Mouse (Mus musculus): ENCODE data around the gene Lrig3.

Lrig3 gene

DNA sequence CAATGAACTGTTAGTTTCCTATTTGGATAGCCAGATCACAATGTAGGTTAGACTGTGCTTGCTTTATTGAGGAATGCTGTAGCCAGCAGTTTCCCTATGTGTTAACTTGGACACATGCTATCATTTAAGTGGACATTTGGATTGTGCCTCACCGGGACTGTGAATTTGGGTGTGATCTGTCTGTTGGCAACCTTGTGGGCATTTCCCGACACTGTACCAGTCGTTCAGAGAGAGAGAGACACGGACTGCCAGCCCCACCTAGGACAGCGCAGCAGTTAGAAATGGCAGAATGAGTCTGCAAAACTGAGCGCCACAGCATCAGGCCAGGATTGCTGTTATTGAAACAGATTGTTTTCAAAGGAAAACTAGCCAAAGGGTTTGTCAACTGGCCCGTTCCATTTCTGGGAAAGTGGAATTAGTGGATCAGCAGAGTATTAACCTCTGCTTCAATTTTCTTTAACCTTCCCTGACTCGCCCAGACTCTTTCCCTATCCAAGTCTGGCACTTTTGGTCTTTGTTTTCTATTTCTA, 35.0 kb downstream of the Lrig3 start:
- DNase-seq (ENCODE audit: low read depth, low spot score) = no peak

- DNase-seq (ENCODE audit: low read depth, low spot score) = no peak
Observed at GRCm38 (mm10) chr10:126002081-126002755, 36.2 kb downstream of the Lrig3 start.

DNA sequence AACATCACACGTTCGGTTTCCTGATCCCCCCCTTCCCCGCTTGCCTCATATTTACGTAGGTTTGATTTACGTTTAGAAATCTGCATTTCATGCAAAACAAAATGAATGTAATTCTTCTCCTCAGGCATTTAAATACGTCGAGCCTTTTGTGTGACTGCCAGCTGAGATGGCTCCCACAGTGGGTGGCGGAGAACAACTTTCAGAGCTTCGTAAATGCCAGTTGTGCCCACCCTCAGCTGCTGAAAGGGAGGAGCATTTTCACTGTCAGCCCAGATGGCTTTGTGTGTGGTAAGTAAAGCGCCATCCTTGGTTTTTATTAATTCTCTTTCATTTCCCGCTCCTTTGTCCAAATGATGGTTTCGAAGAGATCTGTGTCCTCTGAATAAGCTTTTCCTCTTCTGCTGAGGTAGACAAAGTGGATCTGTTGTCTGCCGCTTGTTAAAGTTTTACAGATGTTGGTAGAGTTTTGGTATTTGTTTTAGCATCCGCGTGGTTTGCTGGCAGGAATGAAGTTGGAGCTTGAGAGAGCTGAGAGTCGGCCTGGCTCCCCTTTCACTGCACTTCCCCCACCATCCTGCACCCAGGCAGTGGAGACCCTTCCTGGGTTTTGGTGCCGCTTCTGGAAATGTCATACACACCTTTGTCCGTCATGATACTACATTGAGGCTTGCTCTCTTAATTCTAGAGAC, 37.0 kb downstream of the Lrig3 start:
- DNase-seq (ENCODE audit: low read depth, low spot score) = peak; percentile 74

- no peak for DNase-seq (ENCODE audit: low read depth, low spot score)
Observed at GRCm38 (mm10) chr10:126003857-126004256, 37.9 kb downstream of the Lrig3 start.

DNA sequence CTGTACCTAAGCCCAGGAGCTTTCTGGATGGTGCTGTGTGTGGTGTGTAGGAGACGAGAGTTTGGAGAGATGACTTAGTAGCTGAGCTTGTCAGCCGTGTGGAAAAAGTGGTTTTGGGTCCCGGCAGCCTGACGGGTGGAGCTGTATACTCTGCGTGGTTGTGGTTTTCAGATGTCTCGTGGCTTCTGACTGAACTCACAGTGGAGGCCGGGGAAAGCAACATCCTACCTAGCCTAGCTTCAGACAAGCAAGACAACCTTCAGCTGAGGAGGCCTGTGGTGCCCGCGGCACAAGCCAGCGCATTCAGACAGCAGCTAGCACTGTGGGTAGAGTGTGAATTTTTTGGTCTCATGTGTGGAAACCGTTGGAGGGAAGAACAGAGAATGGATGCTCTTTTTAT, 47.7 kb downstream of the Lrig3 start:
- peak; percentile 65 for DNase-seq (ENCODE audit: low read depth, low spot score)

DNA sequence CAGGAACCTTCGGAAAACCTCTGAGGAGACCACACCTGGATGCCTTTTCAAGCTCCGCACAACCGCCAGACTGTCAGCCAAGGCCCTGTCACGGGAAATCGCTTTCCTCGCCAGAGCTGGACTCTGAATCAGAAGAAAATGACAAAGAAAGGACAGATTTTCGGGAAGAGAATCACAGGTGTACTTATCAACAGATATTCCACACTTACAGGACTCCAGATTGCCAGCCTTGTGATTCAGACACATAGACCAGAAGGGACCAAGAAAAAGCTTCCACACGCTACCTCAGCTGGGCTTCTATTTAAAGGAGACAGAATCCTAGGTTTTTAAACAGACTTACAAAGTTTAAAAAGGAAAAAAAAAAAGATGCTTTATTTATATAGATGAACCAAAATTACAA, 48.7 kb downstream of the Lrig3 start:
- peak; percentile 61 for DNase-seq (ENCODE audit: low read depth, low spot score)

DNA sequence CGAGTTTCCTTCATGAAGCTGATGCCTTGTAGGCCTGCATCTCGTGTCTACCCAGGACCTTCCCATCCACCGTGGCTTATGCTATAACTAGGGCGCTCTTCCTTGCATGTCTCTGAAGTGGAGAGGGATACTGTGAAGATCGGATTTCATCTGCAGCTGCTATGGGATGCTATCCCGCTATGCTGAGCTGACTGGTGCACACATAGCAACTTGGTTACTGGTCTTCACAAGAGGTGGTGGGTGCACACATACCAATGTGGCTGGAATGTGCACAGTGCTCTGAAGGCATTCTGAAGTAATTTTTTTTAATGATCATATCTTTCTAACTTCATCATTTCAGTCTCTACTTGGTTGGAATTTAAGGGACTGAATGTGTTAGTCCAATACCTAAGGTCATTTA, 49.7 kb downstream of the Lrig3 start:
- DNase-seq (ENCODE audit: low read depth, low spot score) = peak; percentile 6

GRCm38 (mm10) chr10:126019350-126019991, 53.5 kb downstream of the Lrig3 start:
- DNase-seq (ENCODE audit: low read depth, low spot score) = no peak

- no peak for DNase-seq (ENCODE audit: low read depth, low spot score)
Observed at GRCm38 (mm10) chr10:126028574-126029440, 62.8 kb downstream of the Lrig3 start.

DNA sequence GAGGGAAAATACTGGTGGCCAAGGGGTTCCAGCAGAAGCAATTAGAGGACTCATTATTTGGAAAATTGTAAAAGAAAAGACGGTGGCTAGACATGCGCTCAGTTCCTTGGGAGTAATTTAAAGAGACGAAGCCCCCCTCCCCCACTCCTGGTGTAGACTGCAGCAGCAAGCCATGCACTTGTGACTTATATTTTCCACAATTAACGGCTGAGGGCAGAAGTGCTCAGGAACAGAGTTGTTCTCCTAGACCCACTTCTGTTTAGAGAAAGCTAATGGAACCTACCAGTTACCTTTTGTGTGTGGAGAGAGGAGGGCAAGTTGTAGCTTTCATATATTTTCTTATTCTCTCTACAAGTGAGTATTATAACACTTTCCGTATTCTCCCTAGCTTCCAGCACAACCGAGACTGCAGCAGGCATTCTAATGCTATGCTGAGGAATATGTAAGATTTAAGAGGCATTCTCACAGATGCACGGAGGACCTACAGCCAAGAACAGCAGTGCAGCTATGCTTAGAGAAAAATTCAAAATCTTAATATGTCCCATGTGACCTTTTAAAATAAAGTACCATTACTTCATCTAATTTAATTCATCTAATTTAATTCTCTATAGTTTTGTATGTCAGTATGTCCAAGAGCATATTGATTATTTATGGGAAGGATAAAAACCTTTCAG, 63.6 kb downstream of the Lrig3 start:
- no peak for DNase-seq (ENCODE audit: low read depth, low spot score)

GRCm38 (mm10) chr10:126056881-126057280, 90.9 kb downstream of the Lrig3 start:
- DNase-seq (ENCODE audit: low read depth, low spot score) = no peak

- no peak for DNase-seq (ENCODE audit: low read depth, low spot score)
Observed at GRCm38 (mm10) chr10:126062812-126063211, 96.8 kb downstream of the Lrig3 start.
